Mouse (Mus musculus) small intestine, adult 2 months (tissue): ENCODE measurements at regions not wholly inside any gene's neighbourhood (a gene's known extent, or its start where the extent isn't known, plus 50 kb on each side); places are given as distances from the start of the nearest gene placed in this dataset.

Source experiments
- CTCF ChIP-seq: fragments of 200-500 bp; IDR thresholded peaks from 2 replicates; pipeline ENCODE4 v1.5.1; 2012; ENCODE audit warnings: low read depth, mild to moderate bottlenecking, control low read depth, inconsistent platforms, low read length, moderate library complexity, mixed read lengths; ENCODE audit not compliant: insufficient replicate concordance, insufficient read length; ENCODE audit errors: extremely low read depth
- POLR2A ChIP-seq: fragments of 200-500 bp; IDR thresholded peaks from 2 replicates; pipeline ENCODE4 v1.6.1; 2012; ENCODE audit warnings: low read depth, mild to moderate bottlenecking, control low read depth, inconsistent platforms, low read length, moderate library complexity

GRCm38 (mm10) chr17:15311822-15312221 is 64.8 kb downstream of the Dll1 start:
- TF ChIP-seq POLR2A (no peak), CTCF (no peak)
